Mouse (Mus musculus) granulocyte monocyte progenitor cell, adult 5-6 weeks (primary cell): ENCODE measurements at regions not wholly inside any gene's neighbourhood (a gene's known extent, or its start where the extent isn't known, plus 50 kb on each side); places are given as distances from the start of the nearest gene placed in this dataset.

Experiments used
- ATAC-seq: replicated peaks from 2 replicates; pipeline ENCODE4 v1.8.0; 2016; ENCODE audit warnings: mild to moderate bottlenecking, moderate TSS enrichment, inconsistent platforms; ENCODE audit not compliant: poor library complexity, severe bottlenecking

DNA sequence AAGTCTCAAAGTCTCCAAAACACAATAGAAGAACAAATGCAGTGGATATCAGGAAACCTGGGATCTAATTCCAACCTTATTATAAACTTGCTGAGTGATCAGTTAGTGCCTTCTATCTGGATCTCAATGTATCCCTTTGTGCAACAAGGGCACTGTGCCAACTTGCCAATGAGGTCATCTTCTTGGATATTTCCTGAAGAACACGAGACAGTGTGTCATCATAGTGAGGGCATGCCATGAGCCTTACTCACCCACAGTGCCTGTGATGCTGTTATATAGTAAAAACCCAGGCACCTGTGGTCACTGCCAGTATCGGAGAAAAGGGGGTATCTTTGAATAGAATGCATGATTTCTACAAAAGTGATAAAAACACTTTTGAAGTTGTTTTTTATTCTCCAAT lies 60.2 kb upstream of the Cd34 start:
- ATAC-seq = no peak

DNA sequence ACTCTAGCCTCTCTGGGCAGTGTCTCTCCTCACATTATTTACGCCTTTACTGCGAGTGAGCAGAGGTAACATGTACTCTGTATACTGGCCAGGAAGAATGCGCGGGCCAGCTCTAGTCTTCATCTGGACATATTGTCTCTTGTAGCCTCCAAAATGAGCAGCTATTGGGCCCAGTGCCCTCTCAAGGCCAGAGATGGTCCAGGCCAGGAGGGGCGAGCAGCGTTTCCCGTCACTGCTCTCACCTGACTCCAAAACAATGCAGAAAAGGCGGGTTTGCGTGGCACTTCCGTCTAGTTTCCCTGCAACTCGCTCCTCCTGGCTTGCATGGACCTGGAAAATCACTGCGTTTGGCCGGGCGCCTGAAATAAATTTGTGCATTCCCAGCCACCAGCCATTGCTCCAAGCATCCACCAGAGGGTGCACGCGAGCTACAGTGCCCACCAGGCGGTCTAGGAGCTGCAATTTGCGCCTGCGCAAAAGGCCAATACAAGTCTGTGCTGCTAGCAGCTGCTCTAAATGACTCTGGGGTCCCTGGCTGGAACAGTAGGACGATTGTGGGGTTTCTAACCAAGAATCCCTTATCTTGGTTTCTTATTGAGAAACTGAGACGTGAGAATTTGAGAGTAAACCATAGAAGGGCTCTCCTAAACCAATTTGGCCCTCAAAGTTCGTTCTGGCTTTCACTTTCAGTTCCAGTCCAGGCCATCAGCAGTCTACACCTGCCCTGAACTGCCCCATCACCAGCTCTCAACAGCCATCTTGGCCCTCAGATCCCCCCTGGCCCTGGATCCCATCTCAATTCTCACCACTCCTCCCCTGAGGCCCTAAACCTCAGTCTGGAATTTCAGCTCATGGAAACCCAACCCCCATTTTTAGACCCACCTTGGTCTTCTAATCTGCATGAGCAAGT lies 59.0 kb upstream of the Cd34 start:
- ATAC-seq = peak; percentile 96

DNA sequence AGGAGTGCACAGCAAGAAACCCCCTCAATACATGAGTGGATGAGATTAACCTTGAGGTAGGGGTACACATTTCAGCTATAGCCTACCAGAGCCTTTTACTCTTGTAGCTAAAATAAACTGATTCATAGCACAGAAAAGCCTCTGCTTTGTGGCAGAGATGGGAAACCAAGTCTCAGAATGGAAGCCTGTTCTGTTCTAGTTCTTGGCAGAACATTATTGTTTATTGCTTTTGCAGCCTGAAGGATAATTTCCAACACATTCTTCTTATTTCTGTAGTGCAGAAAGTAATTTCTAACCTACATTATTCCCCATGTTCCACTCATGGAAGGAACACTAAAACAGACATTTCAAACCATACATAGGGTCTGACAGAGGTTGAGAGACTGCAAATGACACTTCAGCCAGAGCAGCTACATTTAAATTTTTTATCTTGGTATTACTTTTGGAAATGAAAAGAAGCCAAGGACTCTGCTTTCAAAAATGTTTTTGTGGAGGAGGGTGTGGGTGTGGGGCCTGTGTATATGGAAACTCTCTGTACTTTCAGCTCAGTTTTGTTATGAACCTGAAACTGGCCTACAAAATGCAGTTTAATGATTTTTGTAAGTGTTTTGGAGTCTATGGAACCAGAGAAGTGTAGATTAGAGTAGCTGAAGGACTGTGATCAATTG lies 56.9 kb upstream of the Cd34 start:
- no peak for ATAC-seq

DNA sequence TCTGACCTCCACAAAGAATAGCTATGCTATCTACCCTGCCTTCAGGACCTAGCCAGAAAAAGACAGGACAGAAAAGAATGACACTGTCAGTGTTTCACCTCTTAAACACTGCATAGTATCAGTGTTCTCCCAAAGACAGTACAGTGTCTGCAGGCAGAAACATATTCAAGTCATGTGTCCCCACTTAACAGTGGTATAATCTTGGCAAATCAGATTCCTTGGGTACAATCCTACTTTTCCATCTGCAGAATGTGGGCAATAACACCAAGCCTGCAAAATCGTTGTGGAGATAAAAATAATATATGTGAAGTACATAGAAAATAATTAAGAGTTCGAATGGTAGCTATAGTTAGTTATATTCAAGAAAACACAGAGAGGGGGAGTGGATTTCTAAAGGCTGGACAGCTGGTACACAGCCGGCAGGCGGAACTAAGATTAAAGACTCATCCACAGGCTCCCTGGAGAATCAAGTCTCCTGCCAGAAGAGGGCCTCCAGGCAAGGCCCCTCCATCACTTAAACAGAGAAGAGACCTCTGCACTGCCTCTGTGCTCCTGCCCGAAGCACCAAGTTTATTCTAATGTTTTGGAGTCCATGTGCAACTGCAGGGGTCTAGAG lies 53.4 kb upstream of the Cd34 start:
- ATAC-seq = no peak

DNA sequence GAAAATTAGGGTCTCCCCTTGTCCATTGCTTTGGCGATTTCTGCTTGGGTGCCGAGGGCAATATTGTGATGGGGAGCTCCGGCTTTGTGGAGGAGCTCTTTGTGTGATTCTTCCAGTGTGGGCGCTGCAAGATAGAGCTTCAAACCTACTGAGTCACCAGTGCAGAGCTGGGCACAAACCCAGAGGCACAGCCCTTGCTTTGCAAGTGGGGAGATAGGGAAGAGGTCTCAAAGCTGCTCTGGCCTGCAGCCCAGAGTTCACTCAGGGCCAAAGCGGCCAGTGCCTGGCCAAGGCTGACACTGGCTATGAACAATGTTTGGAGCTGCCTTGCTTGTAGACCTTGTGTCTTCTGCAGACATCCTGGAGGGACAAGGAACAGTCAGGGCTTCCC lies 52.9 kb upstream of the Cd34 start:
- ATAC-seq = no peak
